Mouse (Mus musculus) lung, adult 10 weeks (tissue): ENCODE results near the gene Nt5c1a. TPM values are rescaled to one million over a fixed set of nuclear protein-coding genes. Genes with fewer than 3 reads are reported as not detected.

Experiments
- polyA plus RNA-seq: library from polyadenylated mRNA; stranded (reverse); fragments of 350-450 nt; fragmentation: Illumina TruSeq; extraction: RNeasy Lipid Tissue Mini Kit (QIAGEN cat#74804); gene quantifications from one replicate; pipeline ENCODE4 v1.2.3, GENCODE M21; 2014; ENCODE audit warnings: low read depth, low replicate concordance; ENCODE audit not compliant: insufficient read depth

Nt5c1a gene
- not detected for polyA plus RNA-seq

GRCm38 (mm10) chr4:123201186-123202093, at the start of gene Nt5c1a:
Nt5c1a (plus strand) TSS chr4:123201504.

GRCm38 (mm10) chr4:123182328-123183238, 18.7 kb upstream of the Nt5c1a start, which contains the start of gene Hpcal4:
Hpcal4 (plus strand) TSS chr4:123183227.

DNA sequence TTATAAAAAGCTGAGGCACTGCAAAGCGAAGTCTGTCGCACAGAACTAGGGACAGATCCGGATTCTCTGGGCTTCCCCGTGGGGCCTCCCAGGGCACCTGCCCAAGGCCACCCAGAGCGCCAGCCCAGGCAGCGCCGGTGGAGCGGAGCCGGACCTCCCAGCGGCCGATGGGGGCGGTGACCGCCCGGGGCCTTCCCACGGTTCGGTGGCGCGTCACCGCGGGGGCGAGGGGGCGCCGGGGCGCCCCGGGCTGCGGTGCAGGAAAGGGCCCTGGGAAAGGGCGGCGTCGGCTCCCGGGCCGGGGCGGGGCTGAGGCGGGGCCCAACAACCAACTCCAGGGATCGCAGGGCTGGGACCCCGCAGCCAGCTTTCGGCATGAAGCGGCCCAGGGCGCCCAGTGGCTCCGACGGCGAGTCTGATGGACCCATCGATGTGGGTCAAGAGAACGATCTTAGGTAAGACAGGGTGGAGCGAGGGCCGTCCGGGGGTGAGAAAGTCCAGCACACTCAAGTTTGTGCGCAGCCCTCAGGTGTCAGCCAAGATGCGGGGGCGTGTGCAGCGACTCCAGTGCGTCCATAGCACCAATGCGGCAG, 32.3 kb downstream of the Nt5c1a start, which contains the start of gene Heyl:
Heyl (plus strand) TSS at position 65 of the 593 bp plus-strand sequence.

DNA sequence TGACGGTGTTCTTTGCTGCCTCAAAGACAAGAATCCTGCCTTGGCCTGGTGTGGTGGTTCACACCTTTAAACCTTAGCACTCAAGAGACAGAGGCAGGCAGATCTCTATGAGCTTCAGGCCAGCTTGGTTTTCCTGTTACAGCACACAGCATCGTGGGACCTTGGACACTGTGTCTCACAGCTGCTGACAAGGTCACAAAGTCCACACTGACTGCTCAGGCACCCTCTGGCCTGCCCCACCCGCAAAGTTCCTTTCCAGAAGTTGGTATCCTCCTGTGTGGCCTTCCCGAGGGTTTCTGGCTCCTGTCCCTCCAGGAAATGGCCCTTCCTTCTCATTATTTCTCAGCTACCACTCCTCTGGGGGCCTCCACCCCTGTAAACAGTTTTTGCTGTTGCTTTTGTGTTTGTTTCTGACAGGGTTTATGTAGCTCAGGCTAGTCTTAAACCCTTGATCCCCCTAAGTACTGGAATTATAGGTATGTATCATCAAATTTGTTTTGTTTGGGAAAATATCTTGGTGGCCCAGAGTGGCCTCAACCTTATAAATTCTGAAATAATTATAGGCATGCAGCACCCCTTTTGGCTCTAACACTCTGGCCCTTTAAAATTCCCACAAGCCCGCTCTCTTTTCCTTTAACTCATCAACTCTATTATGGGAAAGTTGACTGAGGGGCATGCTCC, 60.6 kb downstream of the Nt5c1a start, which contains the start of gene Pabpc4:
Pabpc4 (plus strand) TSS at position 631 of the 681 bp plus-strand sequence.

Other genes starting within 250 kb of the Nt5c1a start
- gene Mfsd2a, start 240.3 kb upstream of the Nt5c1a start, polyA plus RNA-seq, result 5.2 TPM
- 5.6 TPM for gene Mycl, start 205.9 kb upstream of the Nt5c1a start, polyA plus RNA-seq
- gene Trit1, start 184.9 kb upstream of the Nt5c1a start, polyA plus RNA-seq, result 8.4 TPM
- not detected for gene Bmp8b, start 96.3 kb upstream of the Nt5c1a start, polyA plus RNA-seq
- not detected for gene Oxct2b, start 85.2 kb upstream of the Nt5c1a start, polyA plus RNA-seq
- 42.5 TPM for gene Ppie, start 61.6 kb upstream of the Nt5c1a start, polyA plus RNA-seq
- 0.92 TPM for gene Hpcal4, start 18.3 kb upstream of the Nt5c1a start, polyA plus RNA-seq
- gene Heyl, start 32.1 kb downstream of the Nt5c1a start, polyA plus RNA-seq, result 10.7 TPM
- 19.4 TPM for gene Pabpc4, start 60.8 kb downstream of the Nt5c1a start, polyA plus RNA-seq
- gene Oxct2a, start 122.1 kb downstream of the Nt5c1a start, polyA plus RNA-seq, result not detected
- gene Bmp8a, start 141.7 kb downstream of the Nt5c1a start, polyA plus RNA-seq, result not detected